ENCODE assay signal across 11 mouse cellular contexts in the genomic region with DNA sequence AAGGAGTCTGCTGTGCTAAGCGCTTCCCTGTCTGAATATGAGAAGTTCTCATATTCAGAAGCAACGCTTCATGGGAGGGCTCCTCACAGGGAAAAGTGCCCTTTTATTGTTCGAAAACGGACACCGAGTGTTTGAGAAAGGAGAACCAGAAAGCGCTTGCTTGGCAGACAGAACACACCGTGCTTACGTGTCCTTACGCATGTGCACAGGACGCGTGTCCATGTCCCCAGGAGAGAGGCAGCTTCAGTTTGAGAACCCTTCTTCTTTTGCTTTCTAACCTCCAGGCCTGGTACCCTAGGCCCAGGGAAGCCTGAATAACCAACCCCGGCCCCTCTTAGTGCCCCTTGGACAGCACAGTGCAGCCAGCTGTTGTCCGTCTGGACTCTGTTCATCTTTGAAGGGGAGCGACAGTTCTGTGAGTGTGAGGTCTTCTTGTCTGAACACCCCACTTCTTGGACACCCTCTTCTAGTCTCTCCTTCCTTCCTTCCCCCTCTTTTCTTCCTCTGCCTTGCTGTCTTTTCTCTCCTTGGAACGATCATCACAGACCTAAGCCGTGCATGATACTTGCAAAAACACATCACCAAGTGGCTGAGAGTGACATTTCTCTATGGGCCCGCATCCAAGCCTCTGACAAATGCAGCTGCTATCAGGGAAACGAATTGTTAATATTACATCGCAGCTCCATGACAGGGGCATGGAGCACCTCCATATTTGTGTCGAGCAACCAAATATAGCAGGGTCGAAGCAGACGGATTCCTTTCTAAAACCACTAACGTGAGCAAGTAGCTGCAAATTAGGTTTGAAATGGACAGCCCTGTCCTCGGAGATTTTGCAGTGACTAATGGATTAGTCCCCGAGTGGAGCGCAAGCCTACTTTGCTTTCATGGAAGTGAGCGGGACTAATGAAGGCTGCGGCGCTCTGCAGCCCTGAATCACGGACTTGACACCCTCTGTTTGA.
A peak's percentile ranks its signal among the peaks of the same experiment; 100 is the strongest.
DNase-seq lines count a peak whose midpoint lies in the region; ATAC-seq lines count a peak whose summit lies in the region.
"Had no signal": no experiment of that assay in that cellular context is flagged by ENCODE, and none has a peak within 500 bp of the region (broad histone marks: within the 10 kb centered on the region; RNA-seq: fewer than 3 reads in every experiment).

No protein-coding gene starts in this region.

- no peak overlapping the region for H3K9ac ChIP-seq in lung, embryonic 16.5 days (ENCODE audit: low read length)
- H3K9ac ChIP-seq: embryonic facial prominence, embryonic 15.5 days had no signal

- H3K4me2 ChIP-seq in lung, embryonic 16.5 days (ENCODE audit: low read depth, low read length) = no peak overlapping the region
- H3K4me2 ChIP-seq: embryonic facial prominence, embryonic 15.5 days had no signal

- H3K9me3 ChIP-seq in lung, embryonic 16.5 days (ENCODE audit: control insufficient read depth, low read length) = no peaks in the 10 kb centered on the region
- H3K9me3 ChIP-seq: embryonic facial prominence, embryonic 15.5 days had no signal

- H3K27ac ChIP-seq in lung, embryonic 16.5 days (ENCODE audit: low read length) = peak overlapping the region; percentile 6
- H3K27ac ChIP-seq: embryonic facial prominence, embryonic 15.5 days had no signal

- peaks cover 6% of the 10 kb centered on the region; the same call in 1 of the 2 replicates for H3K27me3 ChIP-seq in lung, embryonic 16.5 days (ENCODE audit: control insufficient read depth, insufficient read depth, low read depth, low read length)
- H3K27me3 ChIP-seq: embryonic facial prominence, embryonic 15.5 days had no signal

- peak; percentile 92 for ATAC-seq in lung, embryonic 16.5 days (ENCODE audit: low read depth)

- no peaks in the 10 kb centered on the region for H3K36me3 ChIP-seq in lung, embryonic 16.5 days (ENCODE audit: control insufficient read depth, insufficient read depth, low read length)
- H3K36me3 ChIP-seq: embryonic facial prominence, embryonic 15.5 days had no signal

- peak; percentile 75 for DNase-seq in adrenal gland, adult 2 months
- no peak for DNase-seq in adrenal gland, postnatal 4 days (ENCODE audit: low spot score in 2 of 2)
- DNase-seq in lung, adult 18-20 months = no peak
- DNase-seq in lung, postnatal 10 days = peak; percentile 68
- DNase-seq in gastrocnemius, postnatal 4 days (ENCODE audit: low spot score in 2 of 2) = no peak
- DNase-seq in gastrocnemius, postnatal 14 days = no peak
- DNase-seq in left cerebral cortex, postnatal 36 days (ENCODE audit: low spot score in 2 of 2) = no peak
- DNase-seq: kidney, postnatal 14 days; thymus, postnatal 36 days had no signal

- H3K4me3 ChIP-seq in lung, embryonic 16.5 days (ENCODE audit: low read length) = no peak overlapping the region
- H3K4me3 ChIP-seq: embryonic facial prominence, embryonic 15.5 days had no signal

- intact Hi-C loops in gastrocnemius, postnatal 14 days (cut with DNase I; ENCODE audit: low total_unique reads) = no loop called here
- intact Hi-C loops in left cerebral cortex, postnatal 36 days (cut with DNase I) = no loop called here

- WGBS in lung, embryonic 16.5 days = 48% methylated on average over 30 of the region's 30 CpGs

- peaks cover 3% of the 10 kb centered on the region for H3K4me1 ChIP-seq in lung, embryonic 16.5 days (replicated peaks; ENCODE audit: control insufficient read depth, insufficient read depth, low read length)

Comparison
In these comparisons a context has a peak if more than half of its experiments do, and no peak if none do; other contexts are left out.
1. DNase-seq: peak in adrenal gland, adult 2 months (single experiment) and lung, postnatal 10 days (single experiment); none in adrenal gland, postnatal 4 days (0 of 2), lung, adult 18-20 months (0 of 2), gastrocnemius, postnatal 4 days (0 of 2), gastrocnemius, postnatal 14 days (single experiment) and left cerebral cortex, postnatal 36 days (0 of 2).